Mouse (Mus musculus) small intestine, adult 2 months (tissue): Measurements from ENCODE around the gene 8030411F24Rik.

Experiments
- CTCF ChIP-seq: fragments of 200-500 bp; IDR thresholded peaks from 2 replicates; pipeline ENCODE4 v1.5.1; 2012; ENCODE audit warnings: low read depth, mild to moderate bottlenecking, control low read depth, inconsistent platforms, low read length, moderate library complexity, mixed read lengths; ENCODE audit not compliant: insufficient replicate concordance, insufficient read length; ENCODE audit errors: extremely low read depth
- POLR2A ChIP-seq: fragments of 200-500 bp; IDR thresholded peaks from 2 replicates; pipeline ENCODE4 v1.6.1; 2012; ENCODE audit warnings: low read depth, mild to moderate bottlenecking, control low read depth, inconsistent platforms, low read length, moderate library complexity

DNA sequence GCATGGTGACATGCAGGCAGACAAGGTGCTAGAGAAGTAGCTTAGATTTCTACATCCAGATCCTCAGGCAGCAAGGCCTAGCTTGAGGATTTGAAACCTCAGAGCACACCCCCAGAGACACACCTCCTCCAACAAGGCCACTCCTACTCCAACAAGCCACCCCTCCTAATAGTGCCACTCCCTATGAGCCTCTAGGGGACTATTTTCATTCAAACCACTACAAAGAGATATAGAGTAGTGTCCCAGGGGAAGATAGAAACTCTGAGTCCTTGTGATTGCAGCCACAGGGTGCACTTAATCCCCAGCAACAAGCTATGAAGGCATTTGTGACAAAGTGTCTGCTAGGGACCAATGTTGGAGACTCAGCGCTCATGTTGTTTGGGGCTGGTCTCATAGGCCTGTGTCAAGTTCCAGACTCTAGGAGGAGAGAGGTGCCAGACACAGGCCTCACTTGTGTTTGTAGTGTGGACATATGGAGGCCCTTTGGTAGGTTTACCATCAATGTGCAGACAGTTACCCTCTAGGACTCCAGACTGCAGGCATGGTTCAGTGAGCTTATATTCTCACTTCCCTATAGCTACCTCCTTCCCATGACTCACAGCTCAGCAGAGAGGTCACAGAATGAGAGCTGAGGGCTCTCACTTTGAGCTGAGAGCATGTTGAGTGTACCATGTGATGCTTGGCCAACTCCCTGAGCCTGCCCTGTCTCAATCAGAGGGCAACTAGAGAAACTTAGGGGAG, 18.0 kb upstream of the 8030411F24Rik start:
- no peak for TF ChIP-seq CTCF
- no peak for TF ChIP-seq POLR2A
